Mouse (Mus musculus): ENCODE data around the gene Gigyf2.
"Not testable (repeated sequence)": the region's sequence is repeated elsewhere in the genome, so short reads cannot be mapped to it uniquely, and the experiment has no call there.

Gigyf2 gene

DNA sequence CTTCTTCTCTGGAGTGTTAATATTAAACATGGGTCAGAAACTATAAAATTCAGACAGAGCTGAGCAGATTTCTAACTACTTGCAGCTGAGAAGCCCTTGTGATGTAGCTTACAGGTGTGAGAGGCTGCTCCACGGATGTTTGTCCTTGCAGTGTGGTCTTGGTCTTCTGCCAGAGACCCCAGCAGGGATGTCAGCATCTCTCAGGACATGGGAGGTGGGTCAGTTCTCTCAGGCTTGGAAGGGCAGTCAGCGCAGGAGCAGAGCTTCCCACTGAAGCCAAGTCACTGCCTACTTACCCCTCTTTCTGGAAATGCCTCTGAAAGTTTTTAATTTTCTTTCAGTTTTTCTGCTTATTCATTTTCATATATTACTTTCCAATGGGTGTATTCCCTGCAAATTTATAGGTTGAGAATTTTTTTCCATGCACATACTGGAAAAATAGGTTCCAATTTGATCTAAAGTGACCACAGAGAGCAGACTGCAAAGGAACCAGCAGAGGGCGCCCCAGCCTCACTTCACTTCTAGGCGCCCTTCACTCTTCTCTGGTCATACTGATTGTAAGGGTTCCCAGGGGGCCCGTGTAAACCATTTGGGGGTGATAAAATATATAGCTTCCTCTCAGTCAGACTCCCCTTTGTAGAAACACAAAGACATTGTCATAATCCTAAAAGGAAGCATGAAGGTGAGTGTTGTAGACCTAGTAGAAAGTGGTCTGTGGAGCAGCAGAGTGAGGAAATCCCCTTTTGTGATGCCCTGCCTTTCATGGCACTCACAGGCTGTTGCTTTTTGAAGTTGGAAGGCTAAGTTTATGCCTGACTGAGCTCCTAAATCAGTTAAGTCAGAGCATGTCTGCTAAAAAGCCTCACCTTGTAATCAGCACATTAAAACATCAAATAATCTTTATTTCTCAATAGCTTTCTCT, 120.6 kb downstream of the Gigyf2 start:
- DNase-seq (ENCODE audit: low spot score): peak; percentile 46

GRCm38 (mm10) chr1:87449432-87449831, 122.6 kb downstream of the Gigyf2 start:
- DNase-seq (ENCODE audit: low spot score): no peak

GRCm38 (mm10) chr1:87456425-87456824, 129.6 kb downstream of the Gigyf2 start:
- DNase-seq (ENCODE audit: low spot score): no peak

DNA sequence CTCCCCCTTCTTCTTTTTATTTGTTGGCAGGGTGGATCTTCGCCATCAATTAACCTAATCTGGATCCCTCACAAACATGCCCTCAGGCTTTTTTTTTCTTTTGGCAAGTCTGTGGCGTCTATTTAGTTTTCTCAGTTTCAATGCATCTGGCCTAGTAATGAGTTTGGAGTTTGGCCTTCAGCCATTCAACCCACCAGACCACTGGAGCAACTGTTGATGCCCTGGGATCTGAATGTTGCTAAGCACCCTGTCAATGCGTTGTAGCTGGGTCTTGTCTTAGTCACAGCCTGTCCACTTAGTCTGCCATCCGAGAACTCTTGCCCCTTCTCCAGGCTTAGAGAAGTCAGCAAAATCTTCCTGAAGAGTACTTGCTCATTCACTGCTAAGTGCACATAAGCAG, 131.2 kb downstream of the Gigyf2 start:
- DNase-seq (ENCODE audit: low spot score): no peak

DNA sequence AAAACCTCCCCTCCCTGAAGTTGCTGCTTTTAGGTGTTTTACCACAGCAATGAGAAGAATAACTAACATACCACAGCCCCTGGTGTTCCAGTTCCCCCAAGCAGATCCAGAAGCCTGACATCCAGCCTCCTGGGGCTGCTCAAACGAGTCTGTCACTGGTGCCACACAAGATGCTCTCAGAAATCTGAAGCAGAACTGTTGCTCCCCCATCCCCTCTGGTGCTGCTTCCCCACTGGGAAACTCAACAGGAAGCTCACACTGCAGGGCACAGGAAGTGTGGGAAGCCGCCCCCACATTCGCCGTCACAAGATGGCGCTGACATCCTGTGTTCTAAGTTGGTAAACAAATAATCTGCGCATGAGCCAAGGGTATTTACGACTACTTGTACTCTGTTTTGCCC, 133.1 kb downstream of the Gigyf2 start:
- DNase-seq (ENCODE audit: low spot score): not testable (repeated sequence)

GRCm38 (mm10) chr1:87467469-87467868, 140.7 kb downstream of the Gigyf2 start:
- DNase-seq (ENCODE audit: low spot score): no peak

DNA sequence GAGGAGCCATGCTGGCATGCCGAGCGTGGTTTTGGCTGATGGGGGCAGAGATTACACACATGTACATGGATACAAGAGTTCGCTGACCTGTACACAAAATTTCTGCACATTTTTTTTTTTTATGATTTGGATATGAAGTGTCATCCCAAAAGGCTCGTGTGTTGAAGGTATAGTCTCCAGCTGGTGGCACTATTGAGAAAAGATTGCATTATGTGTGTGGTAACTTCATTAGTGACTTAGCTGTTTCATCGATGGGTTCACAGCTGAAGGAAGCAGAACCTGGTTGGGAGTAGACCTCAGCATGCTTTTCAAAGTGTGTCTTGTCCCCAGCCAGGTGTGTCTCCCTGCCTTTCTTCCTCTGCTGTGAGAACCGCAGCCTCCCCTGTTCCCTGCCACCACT, 141.5 kb downstream of the Gigyf2 start:
- DNase-seq (ENCODE audit: low spot score): no peak

DNA sequence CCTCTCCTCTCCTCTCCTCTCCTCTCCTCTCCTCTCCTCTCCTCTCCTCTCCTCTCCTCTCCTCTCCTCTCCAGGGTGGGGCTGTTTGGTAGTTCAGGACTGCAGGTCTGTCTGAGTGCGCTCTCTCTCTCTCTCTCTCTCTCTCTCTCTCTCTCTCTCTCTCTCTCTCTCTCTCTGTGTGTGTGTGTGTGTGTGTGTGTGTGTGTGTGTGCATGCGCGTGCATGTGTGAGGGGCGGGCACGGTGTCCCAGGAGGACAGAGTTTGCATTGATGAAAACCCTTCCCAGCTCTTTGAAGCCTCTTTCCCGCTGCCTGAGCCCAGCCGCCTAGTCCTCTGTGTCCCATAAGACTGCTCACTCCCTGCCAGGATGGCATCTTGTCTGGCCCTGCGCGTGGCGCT, 143.2 kb downstream of the Gigyf2 start, which contains the start of gene Snorc:
Snorc (plus strand) TSS at position 301 of the 400 bp plus-strand sequence.
- not testable (repeated sequence) for DNase-seq (ENCODE audit: low spot score)

DNA sequence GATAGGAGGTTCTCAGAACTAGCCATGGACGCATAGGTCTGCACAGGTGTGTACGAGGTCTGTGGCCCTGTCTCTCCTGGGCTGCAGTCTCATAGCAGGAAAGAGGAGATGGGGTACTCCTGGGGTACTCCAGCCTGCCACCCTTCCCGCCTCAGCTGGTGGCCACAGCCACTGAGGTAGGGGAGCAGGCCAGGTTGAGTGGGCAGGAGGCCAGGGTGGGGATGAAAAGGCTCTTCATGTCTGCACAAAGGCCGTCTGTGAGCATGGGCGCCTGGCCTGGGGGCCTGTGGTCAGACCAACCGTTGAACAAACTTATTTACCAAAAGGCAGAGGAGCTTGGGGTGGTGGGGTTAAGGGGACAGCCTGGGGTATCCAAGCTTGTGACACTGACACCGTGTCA, 145.1 kb downstream of the Gigyf2 start:
- no peak for DNase-seq (ENCODE audit: low spot score)

- no peak for DNase-seq (ENCODE audit: low spot score)
Measured at GRCm38 (mm10) chr1:87472576-87472975, 145.8 kb downstream of the Gigyf2 start.

- DNase-seq (ENCODE audit: low spot score): no peak
Measured at GRCm38 (mm10) chr1:87475076-87475895, 148.5 kb downstream of the Gigyf2 start.

- no peak for DNase-seq (ENCODE audit: low spot score)
Measured at GRCm38 (mm10) chr1:87482546-87482945, 155.7 kb downstream of the Gigyf2 start.

DNA sequence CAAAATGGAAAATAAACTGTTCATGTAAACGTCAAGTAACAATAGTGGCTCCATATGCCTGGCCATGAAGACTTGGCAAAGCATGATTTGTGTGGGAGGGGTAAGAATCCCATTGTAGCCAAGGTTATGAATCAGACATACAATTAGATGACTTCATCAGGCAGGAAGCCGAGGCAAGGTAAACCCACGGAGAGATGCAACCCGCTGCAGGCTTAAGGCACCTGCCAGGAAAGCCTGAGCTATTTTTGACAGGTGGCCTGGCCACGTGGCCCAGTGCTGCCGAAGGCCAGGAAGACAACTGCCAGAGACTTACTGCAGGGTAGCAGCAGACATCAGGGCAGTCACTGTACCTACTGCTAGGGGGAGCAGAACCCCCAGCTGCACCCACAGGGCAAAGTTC, 159.6 kb downstream of the Gigyf2 start:
- no peak for DNase-seq (ENCODE audit: low spot score)

DNA sequence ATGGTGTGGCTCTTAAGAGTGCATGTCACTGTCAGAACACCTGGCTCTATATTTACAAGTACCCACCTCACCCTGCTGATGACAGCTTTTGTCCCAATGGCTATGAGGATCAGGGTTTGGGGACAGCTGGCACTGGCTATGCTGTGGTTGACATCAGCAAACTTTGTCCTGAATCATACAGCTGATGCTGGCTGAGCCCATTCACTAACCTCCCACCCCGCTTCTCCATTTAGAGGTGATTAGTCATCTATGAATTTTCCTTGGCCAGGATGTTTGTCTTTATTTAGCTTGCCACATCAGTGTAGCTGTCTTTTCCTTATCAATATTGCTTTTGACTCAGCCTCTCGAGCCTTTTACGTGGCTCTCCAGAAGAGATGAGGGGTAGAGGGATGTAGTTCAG, 165.5 kb downstream of the Gigyf2 start:
- DNase-seq (ENCODE audit: low spot score): no peak

GRCm38 (mm10) chr1:87493542-87493941, 166.7 kb downstream of the Gigyf2 start:
- DNase-seq (ENCODE audit: low spot score): no peak
